Mouse (Mus musculus): ENCODE measurements around the gene Cass4.

Gene Cass4

GRCm38 (mm10) chr2:172393391-172394051, at the start of gene Cass4:
Cass4 (plus strand) TSS chr2:172393794.
- peak; percentile 71 for DNase-seq

GRCm38 (mm10) chr2:172344669-172345068, 48.9 kb upstream of the Cass4 start:
- DNase-seq: no peak

GRCm38 (mm10) chr2:172345258-172345738, 48.3 kb upstream of the Cass4 start, which contains the start of gene Fam210b:
Fam210b (plus strand) TSS chr2:172345565.
- peak; percentile 93 for DNase-seq

GRCm38 (mm10) chr2:172346034-172346929, 47.3 kb upstream of the Cass4 start:
- DNase-seq: no peak

- DNase-seq: no peak
Measured at GRCm38 (mm10) chr2:172346933-172347611, 46.5 kb upstream of the Cass4 start.

GRCm38 (mm10) chr2:172348297-172348950, 45.2 kb upstream of the Cass4 start:
- DNase-seq: no peak

- DNase-seq: no peak
Measured at GRCm38 (mm10) chr2:172349776-172350175, 43.8 kb upstream of the Cass4 start.

GRCm38 (mm10) chr2:172350773-172351172, 42.8 kb upstream of the Cass4 start:
- DNase-seq: no peak

GRCm38 (mm10) chr2:172353218-172353617, 40.4 kb upstream of the Cass4 start:
- no peak for DNase-seq

- DNase-seq: no peak
Measured at GRCm38 (mm10) chr2:172354761-172355160, 38.8 kb upstream of the Cass4 start.

- no peak for DNase-seq
Measured at GRCm38 (mm10) chr2:172355833-172356232, 37.8 kb upstream of the Cass4 start.

- DNase-seq: no peak
Measured at GRCm38 (mm10) chr2:172363176-172363575, 30.4 kb upstream of the Cass4 start.

- peak; percentile 94 for DNase-seq
Measured at GRCm38 (mm10) chr2:172370411-172371223, 23.0 kb upstream of the Cass4 start, which contains the start of the genes Aurka and Cstf1. Aurka (minus strand) TSS chr2:172370535. Cstf1 (plus strand) TSS chr2:172370681.

- DNase-seq: no peak
Measured at GRCm38 (mm10) chr2:172371258-172371657, 22.3 kb upstream of the Cass4 start.

GRCm38 (mm10) chr2:172376551-172376950, 17.0 kb upstream of the Cass4 start:
- DNase-seq: no peak

- DNase-seq: no peak
Measured at GRCm38 (mm10) chr2:172376999-172377515, 16.5 kb upstream of the Cass4 start.

GRCm38 (mm10) chr2:172378332-172378731, 15.3 kb upstream of the Cass4 start:
- DNase-seq: peak; percentile 84

- DNase-seq: no peak
Measured at GRCm38 (mm10) chr2:172380513-172380912, 13.1 kb upstream of the Cass4 start.

- DNase-seq: peak; percentile 53
Measured at GRCm38 (mm10) chr2:172381341-172381740, 12.3 kb upstream of the Cass4 start.

GRCm38 (mm10) chr2:172381898-172382297, 11.7 kb upstream of the Cass4 start:
- peak; percentile 75 for DNase-seq

- DNase-seq: no peak
Measured at GRCm38 (mm10) chr2:172384715-172385114, 8.9 kb upstream of the Cass4 start.

Data from thymus, postnatal 25 days (tissue).